Mouse (Mus musculus) thymus, postnatal 14 days (tissue): ENCODE results near the gene Acbd4.

Experiments
- DNase-seq: peaks from one replicate; pipeline ENCODE4 v3.0.0; 2021

The Acbd4 gene

GRCm38 (mm10) chr11:103144309-103145285 is 43.1 kb downstream of the Acbd4 start:
- DNase-seq, result no peak

- no peak for DNase-seq
These were observed 44.9 kb downstream of the Acbd4 start for GRCm38 (mm10) chr11:103146386-103146785.

GRCm38 (mm10) chr11:103147766-103148165 is 46.3 kb downstream of the Acbd4 start:
- DNase-seq, result no peak

GRCm38 (mm10) chr11:103149771-103150170 is 48.3 kb downstream of the Acbd4 start:
- DNase-seq, result no peak

GRCm38 (mm10) chr11:103158621-103159478 is 57.4 kb downstream of the Acbd4 start:
- DNase-seq, result peak; percentile 94

GRCm38 (mm10) chr11:103160738-103161137 is 59.3 kb downstream of the Acbd4 start:
- DNase-seq, result no peak

- no peak for DNase-seq
These were observed 60.0 kb downstream of the Acbd4 start for GRCm38 (mm10) chr11:103161449-103161848.
